Mouse (Mus musculus) hindbrain, embryonic 16.5 days (tissue): ENCODE results near the gene Gm49359. TPM values are rescaled to one million over a fixed set of nuclear protein-coding genes. Genes with fewer than 3 reads are reported as not detected.
"Not testable (repeated sequence)": the region's sequence is repeated elsewhere in the genome, so short reads cannot be mapped to it uniquely, and the experiment has no call there.

ENCODE experiments used
- ATAC-seq: fragments of 200-750 bp; cut with Nextera tagmentation; 2 replicates; pipeline ENCODE4 v1.8.0; 2017; ENCODE audit warnings: moderate TSS enrichment, moderate library complexity
- H3K27ac ChIP-seq: fragments of 300-500 bp; sonication (generic); 2 replicates; pipeline ENCODE4 v1.5.1; 2014; ENCODE audit warnings: low read depth, mild to moderate bottlenecking, control low read depth, low read length, moderate library complexity
- H3K27me3 ChIP-seq: fragments of 300-500 bp; sonication (generic); replicated peaks from 2 replicates; pipeline ENCODE4 v1.6.1; 2014; ENCODE audit warnings: low read length; ENCODE audit not compliant: control insufficient read depth, insufficient read depth
- H3K36me3 ChIP-seq: fragments of 300-500 bp; sonication (generic); 2 replicates; pipeline ENCODE4 v1.6.1; 2014; ENCODE audit warnings: mild to moderate bottlenecking, low read length, moderate library complexity, mixed read lengths; ENCODE audit not compliant: control insufficient read depth, insufficient read depth
- H3K4me1 ChIP-seq: fragments of 300-500 bp; sonication (generic); 2 replicates; pipeline ENCODE4 v1.6.1; 2014; ENCODE audit warnings: low read depth, low read length; ENCODE audit not compliant: control insufficient read depth, insufficient read depth
- H3K4me2 ChIP-seq: fragments of 300-500 bp; sonication (generic); 2 replicates; pipeline ENCODE4 v1.6.1; 2014; ENCODE audit warnings: mild to moderate bottlenecking, low read length, control low read depth, moderate library complexity
- H3K4me3 ChIP-seq: fragments of 300-500 bp; sonication (generic); 2 replicates; pipeline ENCODE4 v1.5.1; 2014; ENCODE audit warnings: mild to moderate bottlenecking, low read length, control low read depth, moderate library complexity
- H3K9ac ChIP-seq: fragments of 300-500 bp; sonication (generic); 2 replicates; pipeline ENCODE4 v1.6.1; 2014; ENCODE audit warnings: low read depth, mild to moderate bottlenecking, control low read depth, low read length, moderate library complexity
- H3K9me3 ChIP-seq: fragments of 300-500 bp; sonication (generic); 2 replicates; pipeline ENCODE4 v1.6.1; 2014; ENCODE audit warnings: mild to moderate bottlenecking, low read length, moderate library complexity; ENCODE audit not compliant: control insufficient read depth
- WGBS: fragments of 180-500 bp; shearing (Covaris S2); extraction: QIAGEN DNeasy Blood & Tissue Kit; methylation state at CpG from one replicate; pipeline ENCODE4 v1.1.7; 2014; 5-methylcytosine and 5-hydroxymethylcytosine counted together
- microRNA-seq: library from miRNA; unstranded; fragments of <30 nt; microRNA quantifications from one replicate; pipeline ENCODE4, GENCODE M21; 2017
- polyA plus RNA-seq: library from polyadenylated mRNA; unstranded; fragments of >200 nt; fragmentation: Nextera tagmentation; extraction: Ambion mirVana; gene quantifications from 2 replicates; pipeline ENCODE4 v1.2.1, GENCODE M21; 2015

Gene Gm49359
- polyA plus RNA-seq: 13.1 and 15.4 TPM in 2 replicates

- ATAC-seq: peak; percentile 100
- H3K4me3 ChIP-seq: peak within 1 kb of the TSS; percentile 51
- H3K36me3 ChIP-seq, H3K4me1 ChIP-seq, H3K27me3 ChIP-seq, H3K9me3 ChIP-seq: not testable (repeated sequence)
- 2% methylated on average over 27 of the region's 28 CpGs for WGBS
- H3K4me2 ChIP-seq: peak within 1 kb of the TSS; percentile 50
- H3K27ac ChIP-seq: peak within 1 kb of the TSS; percentile 83
- peak within 1 kb of the TSS; percentile 66 for H3K9ac ChIP-seq
Measured at GRCm38 (mm10) chr13:62466424-62467334, at the start of gene Gm49359. Gene Gm49359, minus strand, starts transcription at chr13:62466832.

GRCm38 (mm10) chr13:62510641-62511420 lies 44.2 kb upstream of the Gm49359 start:
- WGBS: 88% methylated on average over 1 of the region's 1 CpGs
- not testable (repeated sequence) for H3K36me3 ChIP-seq, H3K4me2 ChIP-seq, H3K27me3 ChIP-seq, H3K4me1 ChIP-seq, H3K27ac ChIP-seq, H3K9ac ChIP-seq, ATAC-seq, H3K9me3 ChIP-seq, H3K4me3 ChIP-seq

- H3K9me3 ChIP-seq, H3K4me1 ChIP-seq, H3K27me3 ChIP-seq, H3K27ac ChIP-seq, H3K9ac ChIP-seq, ATAC-seq, H3K36me3 ChIP-seq, H3K4me3 ChIP-seq, H3K4me2 ChIP-seq: not testable (repeated sequence)
- 92% methylated on average over 7 of the region's 8 CpGs for WGBS
Measured at GRCm38 (mm10) chr13:62472661-62473060, 6.0 kb upstream of the Gm49359 start.

GRCm38 (mm10) chr13:62469947-62470346 lies 3.3 kb upstream of the Gm49359 start:
- H3K4me3 ChIP-seq, H3K27ac ChIP-seq, H3K9me3 ChIP-seq, H3K36me3 ChIP-seq, H3K4me2 ChIP-seq, H3K9ac ChIP-seq, H3K4me1 ChIP-seq, H3K27me3 ChIP-seq, ATAC-seq: not testable (repeated sequence)

Small RNA genes within 50 kb of the gene (microRNA-seq; reads per million reads assigned to microRNA genes)
- not detected for gene Gm22256

Other genes starting within 250 kb of the Gm49359 start
- 1.8 and 2.7 TPM in 2 replicates for gene Gm3604, start 83.7 kb downstream of the Gm49359 start, polyA plus RNA-seq
- gene Zfp935, start 91.7 kb upstream of the Gm49359 start, polyA plus RNA-seq: not detected in 2 replicates
- 10.1 and 10.8 TPM in 2 replicates for gene Zfp934, start 104.4 kb upstream of the Gm49359 start, polyA plus RNA-seq
- 7.2 and 10.0 TPM in 2 replicates for gene 6720489N17Rik, start 157.3 kb upstream of the Gm49359 start, polyA plus RNA-seq